Mouse (Mus musculus): ENCODE data around the gene Ptprg.

GRCm38 (mm10) chr14:12119260-12119659 lies 565.9 kb downstream of the Ptprg start:
- TF ChIP-seq MYOG (IDR thresholded peaks at IDR 0.05; ENCODE audit: control insufficient read depth, extremely low read depth, insufficient read length) (no peak), USF1 (IDR thresholded peaks at IDR 0.05; ENCODE audit: low read depth) (no peak), CTCF (IDR thresholded peaks at IDR 0.05; ENCODE audit: control insufficient read depth, insufficient read depth, insufficient read length) (no peak), FOSL1 (IDR thresholded peaks at IDR 0.05; ENCODE audit: insufficient read depth, low read length, poor library complexity, severe bottlenecking) (no peak), MAX (IDR thresholded peaks at IDR 0.05) (no peak), CEBPB (IDR thresholded peaks at IDR 0.05; ENCODE audit: low read depth) (no peak), MYOD1 (IDR thresholded peaks at IDR 0.05; ENCODE audit: control insufficient read depth, insufficient read length, low read depth) (no peak)

Measured in C2C12 (cell line).